Mouse (Mus musculus) kidney, adult 2 months (tissue): ENCODE data around the gene Tmem238.

Source experiments
- CTCF ChIP-seq: fragments of 200-500 bp; conservative IDR thresholded peaks from 2 replicates; pipeline ENCODE4 v1.5.1; 2011; ENCODE audit warnings: low read depth, mild to moderate bottlenecking, control low read depth, low read length, moderate library complexity, mixed read lengths; ENCODE audit not compliant: insufficient read depth, insufficient read length
- POLR2A ChIP-seq: fragments of 200-500 bp; IDR thresholded peaks from one replicate; pipeline ENCODE4 v1.6.1; 2011; ENCODE audit warnings: low read depth, low read length, control low read depth

- TF ChIP-seq CTCF (no peak), POLR2A (no peak)
These were observed 22.4 kb upstream of the Tmem238 start for GRCm38 (mm10) chr7:4811842-4812302.
